Mouse (Mus musculus) midbrain, embryonic 13.5 days (tissue): ENCODE data around the gene Cyb5rl. TPM values are rescaled to one million over a fixed set of nuclear protein-coding genes. Genes with fewer than 3 reads are reported as not detected.
A peak's percentile ranks its signal among the peaks of the same experiment; 100 is the strongest.
"Not testable (repeated sequence)": the region's sequence is repeated elsewhere in the genome, so short reads cannot be mapped to it uniquely, and the experiment has no call there.

Source experiments
- ATAC-seq: fragments of 200-750 bp; cut with Nextera tagmentation; 2 replicates; pipeline ENCODE4 v1.8.0; 2017; ENCODE audit warnings: mild to moderate bottlenecking, moderate TSS enrichment, moderate library complexity
- H3K27ac ChIP-seq: fragments of 300-500 bp; sonication (generic); 2 replicates; pipeline ENCODE4 v1.5.1; 2015; ENCODE audit warnings: inconsistent platforms, mild to moderate bottlenecking, moderate library complexity
- H3K27me3 ChIP-seq: fragments of 300-500 bp; sonication (generic); 2 replicates; pipeline ENCODE4 v1.6.1; 2015; ENCODE audit warnings: mild to moderate bottlenecking, inconsistent platforms
- H3K36me3 ChIP-seq: fragments of 300-500 bp; sonication (generic); 2 replicates; pipeline ENCODE4 v1.6.1; 2015; ENCODE audit warnings: mild to moderate bottlenecking, inconsistent platforms
- H3K4me1 ChIP-seq: fragments of 300-500 bp; sonication (generic); replicated peaks from 2 replicates; pipeline ENCODE4 v1.6.1; 2015; ENCODE audit warnings: inconsistent platforms
- H3K4me2 ChIP-seq: fragments of 300-500 bp; sonication (generic); replicated peaks from 2 replicates; pipeline ENCODE4 v1.6.1; 2015; ENCODE audit warnings: moderate library complexity, mild to moderate bottlenecking, inconsistent platforms
- H3K4me3 ChIP-seq: fragments of 300-500 bp; sonication (generic); replicated peaks from 2 replicates; pipeline ENCODE4 v1.5.1; 2015; ENCODE audit warnings: mild to moderate bottlenecking, inconsistent platforms
- H3K9ac ChIP-seq: fragments of 300-500 bp; sonication (generic); replicated peaks from 2 replicates; pipeline ENCODE4 v1.6.1; 2015; ENCODE audit warnings: mild to moderate bottlenecking, inconsistent platforms
- H3K9me3 ChIP-seq: fragments of 300-500 bp; sonication (generic); 2 replicates; pipeline ENCODE4 v1.6.1; 2016; ENCODE audit warnings: mild to moderate bottlenecking, inconsistent platforms
- WGBS: fragments of 180-500 bp; shearing (Covaris S2); methylation state at CpG from one replicate; pipeline ENCODE4 v1.1.7; 2015; 5-methylcytosine and 5-hydroxymethylcytosine counted together
- polyA plus RNA-seq: library from polyadenylated mRNA; unstranded; fragments of >200 nt; fragmentation: Nextera tagmentation; extraction: Ambion mirVana; gene quantifications from 2 replicates; pipeline ENCODE4 v1.2.1, GENCODE M21; 2015

The Cyb5rl gene
- polyA plus RNA-seq, 1 experiment from 2014 or later: 3.5 TPM

DNA sequence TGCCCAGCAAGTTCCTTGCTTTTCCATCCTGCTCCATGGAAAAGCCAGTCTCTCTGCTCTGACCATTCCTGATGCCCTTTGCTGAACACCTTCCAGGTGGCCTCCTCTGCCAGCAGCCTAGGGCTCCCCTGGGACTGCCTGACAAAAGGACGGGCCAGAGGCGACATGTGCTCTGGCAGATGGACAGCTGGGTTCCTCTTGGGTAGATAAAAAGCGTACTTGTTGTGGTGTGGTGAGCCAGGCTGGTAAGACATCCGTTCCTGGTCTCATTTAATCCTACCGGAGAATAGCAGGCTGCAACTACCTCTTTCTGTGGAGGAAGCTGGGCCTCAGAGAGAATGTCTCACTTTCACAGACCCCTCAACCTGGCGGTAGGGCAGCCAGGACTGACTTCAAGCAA lies 29.3 kb downstream of the Cyb5rl start:
- WGBS: 23% methylated on average over 6 of the region's 6 CpGs

DNA sequence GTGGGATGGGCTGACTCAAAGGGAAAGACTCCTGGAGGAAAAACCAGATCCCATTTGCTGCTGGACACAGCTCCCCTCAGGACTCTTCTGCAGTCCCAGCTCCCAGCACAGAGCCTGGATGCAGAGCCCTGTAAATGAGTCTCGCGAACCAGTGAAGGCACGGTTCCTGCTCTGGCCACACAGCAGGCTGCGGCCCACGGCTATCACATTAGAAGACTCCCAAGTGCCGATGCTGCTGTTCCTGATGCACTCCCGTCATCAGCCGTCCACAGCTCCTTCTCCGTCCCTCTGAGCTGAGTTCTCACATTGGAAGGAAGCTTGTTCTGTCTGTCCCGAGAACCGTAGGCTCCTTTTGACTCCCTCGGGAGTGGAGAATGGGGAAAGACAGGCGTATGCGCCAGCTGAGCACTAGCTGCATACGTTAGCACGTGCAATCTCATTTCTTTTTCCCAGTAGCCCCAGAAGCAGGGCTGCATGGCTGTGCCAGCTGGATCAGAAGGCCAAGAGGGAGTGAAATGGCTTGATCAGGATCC lies 30.1 kb downstream of the Cyb5rl start, which contains the start of gene Cdcp2:
Gene Cdcp2, plus strand, starts transcription at position 51 of the 533 bp plus-strand sequence.
- Histone ChIP-seq H3K36me3 (no peaks in the 10 kb centered on the region), H3K4me2 (no peak within 1 kb of the TSS), H3K4me3 (no peak within 1 kb of the TSS), H3K9ac (no peak within 1 kb of the TSS; the same call in 1 of the 2 replicates), H3K27me3 (no peaks in the 10 kb centered on the region), H3K9me3 (no peaks in the 10 kb centered on the region), H3K27ac (peak within 1 kb of the TSS; percentile 62), H3K4me1 (peaks cover 28% of the 10 kb centered on the region)
- no peak for ATAC-seq
- 37% methylated on average over 16 of the region's 16 CpGs for WGBS

More for the DNA sequence above, 29.3 kb downstream of the Cyb5rl start:
- Histone ChIP-seq H3K9me3 (no peaks in the 10 kb centered on the region), H3K4me3 (no peak overlapping the region), H3K4me2 (no peak overlapping the region), H3K27me3 (no peaks in the 10 kb centered on the region), H3K36me3 (no peaks in the 10 kb centered on the region), H3K27ac (peak overlapping the region; percentile 62), H3K9ac (no peak overlapping the region), H3K4me1 (peaks cover 28% of the 10 kb centered on the region)
- ATAC-seq: no peak

DNA sequence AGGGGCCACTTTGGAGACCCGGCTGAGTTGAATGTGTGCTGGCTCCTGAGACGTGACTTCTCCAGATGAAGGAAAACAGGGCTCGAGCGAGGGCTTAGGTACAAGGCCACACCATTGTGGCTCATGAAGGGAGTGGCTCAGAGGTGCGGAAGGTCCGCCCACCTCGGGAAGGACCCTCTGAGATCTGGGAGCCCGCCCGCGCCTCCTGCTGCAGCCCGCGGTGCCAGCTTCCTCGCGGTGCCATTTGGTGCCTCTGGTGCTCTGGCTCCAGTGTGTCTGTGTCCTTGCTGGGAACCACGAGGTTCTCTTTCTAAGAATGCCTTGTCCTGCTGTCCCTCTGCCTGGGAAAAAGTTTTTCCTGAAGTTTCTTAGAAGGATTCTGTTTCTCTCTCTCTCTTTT lies 31.1 kb downstream of the Cyb5rl start:
- Histone ChIP-seq H3K4me2 (no peak overlapping the region), H3K27ac (peak overlapping the region; percentile 61; the same call in 1 of the 2 replicates), H3K27me3 (no peaks in the 10 kb centered on the region), H3K9me3 (no peaks in the 10 kb centered on the region), H3K4me1 (peaks cover 28% of the 10 kb centered on the region), H3K9ac (no peak overlapping the region), H3K36me3 (no peaks in the 10 kb centered on the region), H3K4me3 (no peak overlapping the region)
- WGBS: 61% methylated on average over 15 of the region's 15 CpGs
- no peak for ATAC-seq

DNA sequence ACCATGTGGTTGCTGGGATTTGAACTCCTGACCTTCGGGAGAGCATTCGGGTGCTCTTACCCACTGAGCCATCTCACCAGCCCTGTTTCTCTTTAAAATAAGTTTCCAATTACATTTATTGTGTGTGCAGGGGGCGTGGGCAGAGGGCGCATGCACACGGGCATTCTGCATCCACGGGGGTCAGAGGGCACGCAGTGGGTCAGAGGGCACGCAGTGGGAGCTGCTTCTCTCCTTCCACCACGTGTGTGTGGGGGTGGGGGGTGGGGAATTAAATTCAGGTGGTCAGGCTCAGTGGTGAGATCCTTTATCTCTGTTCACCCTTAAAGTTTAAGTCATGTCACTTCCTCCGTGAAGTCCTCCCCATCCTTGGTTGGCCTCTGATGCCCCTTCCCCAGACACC lies 31.6 kb downstream of the Cyb5rl start:
- H3K27me3 ChIP-seq: no peaks in the 10 kb centered on the region
- H3K9ac ChIP-seq: no peak overlapping the region
- WGBS: 80% methylated on average over 10 of the region's 10 CpGs
- no peaks in the 10 kb centered on the region for H3K9me3 ChIP-seq
- no peak overlapping the region for H3K27ac ChIP-seq
- H3K4me1 ChIP-seq: peaks cover 28% of the 10 kb centered on the region
- H3K36me3 ChIP-seq: no peaks in the 10 kb centered on the region
- H3K4me3 ChIP-seq: no peak overlapping the region
- no peak overlapping the region for H3K4me2 ChIP-seq
- ATAC-seq: no peak

DNA sequence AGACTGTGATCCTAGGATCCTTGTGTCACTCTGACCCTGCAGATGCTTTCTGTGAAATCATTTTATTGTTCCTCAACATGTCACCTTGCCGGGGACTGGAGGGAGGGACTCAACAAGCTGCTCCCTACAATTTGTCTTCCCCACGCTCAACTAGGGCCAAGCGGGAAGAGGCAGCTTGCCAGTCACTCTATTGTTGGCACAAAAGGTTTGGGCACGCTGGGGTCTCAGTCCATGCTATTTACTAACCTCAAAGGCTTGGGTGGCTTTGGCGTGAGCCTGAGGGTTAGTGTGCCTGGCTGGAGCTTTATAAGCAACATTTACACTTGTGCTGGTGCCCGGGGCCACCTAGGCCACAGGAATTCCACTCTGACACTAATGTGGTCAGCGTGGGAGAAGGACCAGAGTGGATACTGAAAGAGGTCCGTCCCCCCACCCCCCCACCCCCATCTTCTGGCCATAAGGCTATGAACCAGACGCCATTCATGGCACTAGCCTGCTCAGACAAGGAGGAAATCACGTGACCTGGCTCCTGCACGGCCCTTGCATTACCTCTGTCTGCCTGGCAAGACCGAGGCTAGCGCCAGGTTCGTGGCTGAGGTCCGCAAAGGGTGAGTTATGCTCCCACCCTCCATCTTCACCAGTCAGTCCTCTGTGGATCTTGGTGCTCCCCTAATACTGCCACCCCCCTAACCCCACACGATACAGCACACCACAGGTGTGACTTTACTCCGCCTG lies 32.2 kb downstream of the Cyb5rl start:
- 82% methylated on average over 17 of the region's 17 CpGs for WGBS
- H3K27me3 ChIP-seq: no peaks in the 10 kb centered on the region
- H3K4me3 ChIP-seq: no peak overlapping the region
- no peak overlapping the region for H3K9ac ChIP-seq
- H3K36me3 ChIP-seq: no peaks in the 10 kb centered on the region
- peaks cover 28% of the 10 kb centered on the region for H3K4me1 ChIP-seq
- no peak overlapping the region for H3K4me2 ChIP-seq
- ATAC-seq: 0 out of 2 replicates have a peak, but pooled peaks have one; percentile 22
- H3K27ac ChIP-seq: no peak overlapping the region
- no peaks in the 10 kb centered on the region for H3K9me3 ChIP-seq

DNA sequence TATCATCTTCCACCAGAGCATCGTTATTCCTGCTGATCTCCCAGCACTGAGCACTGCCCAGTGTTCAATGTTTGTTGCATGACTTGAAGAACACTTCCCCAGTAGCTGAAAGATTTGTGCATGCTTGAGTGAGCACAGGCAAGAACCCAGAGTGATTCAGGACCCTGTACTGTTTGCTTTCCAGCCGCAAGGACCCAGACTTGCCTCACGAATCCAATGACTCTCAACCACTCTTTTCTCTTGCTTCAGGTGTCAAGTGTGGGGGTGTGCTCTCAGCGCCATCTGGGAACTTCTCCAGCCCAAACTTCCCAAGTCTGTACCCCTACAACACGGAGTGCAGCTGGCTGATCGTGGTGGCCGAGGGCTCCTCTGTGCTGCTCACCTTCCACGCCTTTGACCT lies 35.4 kb downstream of the Cyb5rl start:
- ATAC-seq: no peak
- no peaks in the 10 kb centered on the region for H3K27me3 ChIP-seq
- no peaks in the 10 kb centered on the region for H3K9me3 ChIP-seq
- peaks cover 14% of the 10 kb centered on the region for H3K4me1 ChIP-seq
- WGBS: 80% methylated on average over 8 of the region's 8 CpGs
- no peak overlapping the region for H3K4me3 ChIP-seq
- H3K36me3 ChIP-seq: no peaks in the 10 kb centered on the region
- H3K9ac ChIP-seq: no peak overlapping the region
- H3K4me2 ChIP-seq: no peak overlapping the region
- H3K27ac ChIP-seq: no peak overlapping the region

DNA sequence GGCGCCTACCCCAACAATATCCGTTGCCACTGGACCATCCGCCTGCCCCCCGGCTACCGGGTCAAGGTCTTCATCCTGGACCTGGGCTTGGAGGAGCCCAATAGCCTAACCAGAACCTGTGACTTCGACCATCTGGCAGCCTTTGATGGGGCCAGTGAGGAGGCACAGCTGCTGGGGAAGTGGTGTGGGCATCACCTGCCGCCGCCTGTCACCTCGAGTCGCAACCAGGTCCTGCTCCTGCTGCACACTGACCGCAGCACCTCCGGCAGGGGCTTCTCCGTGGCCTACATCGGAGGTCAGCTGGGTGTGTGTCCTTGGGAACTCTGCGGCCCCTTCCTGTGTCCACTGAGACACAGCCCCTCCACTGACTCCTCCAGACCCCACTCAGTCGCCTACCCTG lies 40.0 kb downstream of the Cyb5rl start:
- 93% methylated on average over 16 of the region's 16 CpGs for WGBS
- H3K4me2 ChIP-seq: no peak overlapping the region
- H3K27ac ChIP-seq: no peak overlapping the region
- H3K36me3 ChIP-seq: no peaks in the 10 kb centered on the region
- no peaks in the 10 kb centered on the region for H3K9me3 ChIP-seq
- no peak for ATAC-seq
- no peak overlapping the region for H3K4me3 ChIP-seq
- H3K4me1 ChIP-seq: peaks cover 17% of the 10 kb centered on the region
- H3K9ac ChIP-seq: no peak overlapping the region
- no peaks in the 10 kb centered on the region for H3K27me3 ChIP-seq

DNA sequence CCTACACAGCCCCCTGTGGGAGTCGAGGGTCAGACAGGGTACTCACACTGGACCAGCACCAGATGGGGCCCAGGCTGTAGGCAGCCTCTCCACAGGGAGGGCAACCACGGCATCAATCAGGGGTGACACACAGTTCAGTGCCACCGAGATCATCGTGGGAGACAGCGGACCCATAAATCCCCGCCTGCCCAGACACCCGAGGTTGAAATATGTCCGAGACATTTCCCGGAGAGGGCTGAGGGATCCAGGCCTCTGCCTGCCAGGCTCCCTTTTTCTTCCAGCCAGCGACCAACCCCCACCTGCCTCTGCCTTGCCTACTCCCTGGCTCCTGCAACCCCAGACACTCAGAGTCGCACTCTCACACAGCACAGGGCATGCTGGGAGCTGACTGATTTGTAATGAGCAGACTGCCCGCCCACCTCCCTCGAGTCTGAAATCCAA lies 41.5 kb downstream of the Cyb5rl start:
- Histone ChIP-seq H3K27me3 (no peaks in the 10 kb centered on the region), H3K4me2 (no peak overlapping the region), H3K4me3 (no peak overlapping the region), H3K9ac (no peak overlapping the region), H3K4me1 (peaks cover 17% of the 10 kb centered on the region), H3K36me3 (no peaks in the 10 kb centered on the region), H3K27ac (peak overlapping the region; percentile 45), H3K9me3 (no peaks in the 10 kb centered on the region)
- peak; percentile 51; the same call in 1 of the 2 replicates for ATAC-seq
- WGBS: 44% methylated on average over 13 of the region's 13 CpGs

DNA sequence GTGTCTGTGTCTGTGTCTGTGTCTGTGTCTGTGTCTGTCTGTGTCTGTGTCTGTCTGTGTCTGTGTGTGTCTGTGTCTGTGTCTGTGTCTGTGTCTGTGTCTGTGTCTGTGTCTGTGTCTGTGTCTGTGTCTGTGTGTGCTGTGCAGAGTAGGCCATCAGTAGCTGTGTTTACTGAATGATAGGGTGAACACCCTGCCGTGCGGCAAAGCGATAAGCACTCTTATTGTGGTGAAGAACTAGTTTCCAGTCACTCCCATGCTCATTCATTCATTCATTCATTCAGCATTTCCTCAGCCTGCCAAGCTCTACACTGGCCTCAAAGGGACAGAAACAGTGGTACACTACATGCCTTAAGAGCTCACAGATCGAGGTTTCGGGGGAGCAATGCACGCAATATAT lies 42.4 kb downstream of the Cyb5rl start:
- not testable (repeated sequence) for H3K9ac ChIP-seq, H3K9me3 ChIP-seq, H3K27ac ChIP-seq, H3K4me2 ChIP-seq, H3K36me3 ChIP-seq, H3K4me3 ChIP-seq, H3K27me3 ChIP-seq, ATAC-seq
- H3K4me1 ChIP-seq: peaks cover 17% of the 10 kb centered on the region
- WGBS: 92% methylated on average over 6 of the region's 6 CpGs

DNA sequence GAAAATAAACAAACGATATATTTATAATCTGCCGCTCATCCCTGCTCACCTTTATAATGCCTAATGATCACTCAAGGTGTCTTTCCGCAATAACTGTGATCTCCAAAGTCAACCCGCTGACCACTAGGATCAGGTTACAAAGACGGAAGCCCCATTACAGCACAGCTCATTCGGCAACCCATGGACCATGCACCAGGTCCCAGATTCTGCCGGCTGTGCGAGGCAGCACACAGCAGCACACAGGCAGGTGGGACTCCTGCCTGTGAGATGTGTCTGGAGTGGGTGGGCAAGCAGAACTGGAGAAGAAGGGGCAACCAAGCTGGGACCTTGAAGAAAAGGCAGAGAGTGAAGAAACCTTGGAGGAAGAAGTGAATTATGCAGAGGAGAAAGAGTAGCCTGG lies 47.5 kb downstream of the Cyb5rl start:
- no peaks in the 10 kb centered on the region for H3K36me3 ChIP-seq
- no peaks in the 10 kb centered on the region for H3K4me1 ChIP-seq
- WGBS: 61% methylated on average over 8 of the region's 8 CpGs
- no peak for ATAC-seq
- no peak overlapping the region for H3K4me3 ChIP-seq
- H3K9ac ChIP-seq: no peak overlapping the region
- H3K27me3 ChIP-seq: no peaks in the 10 kb centered on the region
- no peaks in the 10 kb centered on the region for H3K9me3 ChIP-seq
- H3K4me2 ChIP-seq: no peak overlapping the region
- H3K27ac ChIP-seq: no peak overlapping the region

DNA sequence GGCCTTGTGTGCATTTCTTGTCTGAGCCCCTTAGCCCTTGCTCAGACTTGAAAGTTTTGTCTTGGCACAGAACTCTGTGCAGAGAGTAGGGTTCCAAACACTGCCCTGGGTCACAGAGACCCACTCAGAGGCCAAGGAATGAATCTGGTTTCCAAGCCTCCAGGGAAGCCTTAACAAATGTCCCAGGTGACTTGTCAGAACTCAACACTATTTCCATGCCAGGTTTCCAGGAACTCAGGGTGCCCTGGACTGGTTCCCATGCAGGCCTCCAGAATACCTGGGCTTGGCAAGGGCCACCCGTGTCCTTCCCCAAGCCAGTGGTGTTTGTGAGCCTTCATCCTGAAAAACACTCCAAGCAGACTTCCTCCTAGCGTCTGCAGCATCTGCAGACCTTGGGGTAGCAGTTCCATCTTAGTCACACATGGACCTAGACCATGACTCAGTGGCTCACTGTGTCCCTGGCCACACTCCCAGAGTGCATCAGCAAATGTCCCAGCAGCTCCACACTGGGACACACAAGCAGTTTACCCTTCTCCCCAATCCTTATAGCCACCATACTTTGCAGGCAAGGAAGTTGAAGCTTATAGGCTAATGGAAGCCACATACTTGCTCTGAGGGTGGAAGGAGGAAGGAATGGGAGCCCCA lies 51.1 kb downstream of the Cyb5rl start:
- no peaks in the 10 kb centered on the region for H3K9me3 ChIP-seq
- no peak overlapping the region for H3K4me3 ChIP-seq
- ATAC-seq: no peak
- 88% methylated on average over 2 of the region's 2 CpGs for WGBS
- no peak overlapping the region for H3K27ac ChIP-seq
- no peak overlapping the region for H3K9ac ChIP-seq
- peaks cover 11% of the 10 kb centered on the region for H3K4me1 ChIP-seq
- H3K36me3 ChIP-seq: no peaks in the 10 kb centered on the region
- H3K27me3 ChIP-seq: no peaks in the 10 kb centered on the region
- no peak overlapping the region for H3K4me2 ChIP-seq

DNA sequence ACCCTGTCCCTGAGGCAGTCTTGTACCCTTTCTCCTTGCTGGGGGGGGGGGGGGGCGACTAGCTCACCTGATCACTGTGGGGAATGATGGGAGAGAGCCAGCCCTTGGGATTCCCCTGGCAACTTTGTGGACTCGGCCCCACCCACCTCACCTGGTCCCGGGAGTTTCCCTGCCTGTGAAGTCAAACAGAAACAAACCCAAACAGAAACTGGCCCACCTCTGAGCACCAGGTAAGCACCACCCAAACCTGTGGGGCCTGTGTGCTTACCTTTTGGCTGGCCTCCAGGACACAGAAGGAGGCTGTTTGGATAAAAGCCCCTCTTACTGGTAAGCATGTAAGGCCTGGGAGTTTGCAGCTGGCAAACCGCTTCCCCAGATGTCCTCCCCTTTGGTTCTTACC lies 52.3 kb downstream of the Cyb5rl start:
- ATAC-seq: no peak
- H3K9ac ChIP-seq: no peak overlapping the region
- H3K27me3 ChIP-seq: no peaks in the 10 kb centered on the region
- no peaks in the 10 kb centered on the region for H3K36me3 ChIP-seq
- H3K4me1 ChIP-seq: peaks cover 11% of the 10 kb centered on the region
- no peak overlapping the region for H3K4me3 ChIP-seq
- 70% methylated on average over 4 of the region's 4 CpGs for WGBS
- no peak overlapping the region for H3K27ac ChIP-seq
- no peaks in the 10 kb centered on the region for H3K9me3 ChIP-seq
- no peak overlapping the region for H3K4me2 ChIP-seq
